Mouse (Mus musculus) layer of hippocampus, postnatal 36 days (tissue): ENCODE measurements at regions not wholly inside any gene's neighbourhood (a gene's known extent, or its start where the extent isn't known, plus 50 kb on each side); places are given as distances from the start of the nearest gene placed in this dataset.

Experiments used
- DNase-seq, 2 experiments: peaks; one replicate each; pipeline ENCODE4 v3.0.0; 2022

- no peak for DNase-seq
Observed at GRCm38 (mm10) chr9:112861136-112861535, 625.4 kb upstream of the Arpp21 start.

GRCm38 (mm10) chr9:112860307-112860893 lies 624.7 kb upstream of the Arpp21 start:
- DNase-seq = no peak

- no peak for DNase-seq
Observed at GRCm38 (mm10) chr9:112841473-112841872, 605.7 kb upstream of the Arpp21 start.

GRCm38 (mm10) chr9:112839071-112839793 lies 603.5 kb upstream of the Arpp21 start:
- no peak for DNase-seq

GRCm38 (mm10) chr9:112837563-112837962 lies 601.8 kb upstream of the Arpp21 start:
- no peak for DNase-seq

- no peak for DNase-seq
Observed at GRCm38 (mm10) chr9:112834441-112835245, 598.9 kb upstream of the Arpp21 start.

- no peak for DNase-seq
Observed at GRCm38 (mm10) chr9:112831102-112831501, 595.4 kb upstream of the Arpp21 start.

- DNase-seq = no peak
Observed at GRCm38 (mm10) chr9:112828602-112829001, 592.9 kb upstream of the Arpp21 start.

- DNase-seq = no peak
Observed at GRCm38 (mm10) chr9:112826592-112826991, 590.9 kb upstream of the Arpp21 start.

GRCm38 (mm10) chr9:112821940-112822339 lies 586.2 kb upstream of the Arpp21 start:
- no peak for DNase-seq

GRCm38 (mm10) chr9:112811946-112812345 lies 576.2 kb upstream of the Arpp21 start:
- DNase-seq = no peak

GRCm38 (mm10) chr9:112799583-112800220 lies 564.0 kb upstream of the Arpp21 start:
- no peak for DNase-seq

- DNase-seq = no peak
Observed at GRCm38 (mm10) chr9:112793537-112793936, 557.8 kb upstream of the Arpp21 start.

GRCm38 (mm10) chr9:112771981-112772380 lies 536.2 kb upstream of the Arpp21 start:
- DNase-seq = no peak

GRCm38 (mm10) chr9:112744616-112745015 lies 508.9 kb upstream of the Arpp21 start:
- no peak for DNase-seq

- no peak for DNase-seq
Observed at GRCm38 (mm10) chr9:112743871-112744590, 508.3 kb upstream of the Arpp21 start.

- DNase-seq = no peak
Observed at GRCm38 (mm10) chr9:112735761-112736160, 500.0 kb upstream of the Arpp21 start.

- no peak for DNase-seq
Observed at GRCm38 (mm10) chr9:112725523-112725922, 489.8 kb upstream of the Arpp21 start.

- DNase-seq = no peak
Observed at GRCm38 (mm10) chr9:112725103-112725502, 489.4 kb upstream of the Arpp21 start.

- DNase-seq = no peak
Observed at GRCm38 (mm10) chr9:112723346-112723745, 487.6 kb upstream of the Arpp21 start.

- no peak for DNase-seq
Observed at GRCm38 (mm10) chr9:112722501-112722900, 486.8 kb upstream of the Arpp21 start.

- DNase-seq = no peak
Observed at GRCm38 (mm10) chr9:112715197-112715762, 479.5 kb upstream of the Arpp21 start.
